ENCODE assay signal across 16 mouse cellular contexts in the genomic region with DNA sequence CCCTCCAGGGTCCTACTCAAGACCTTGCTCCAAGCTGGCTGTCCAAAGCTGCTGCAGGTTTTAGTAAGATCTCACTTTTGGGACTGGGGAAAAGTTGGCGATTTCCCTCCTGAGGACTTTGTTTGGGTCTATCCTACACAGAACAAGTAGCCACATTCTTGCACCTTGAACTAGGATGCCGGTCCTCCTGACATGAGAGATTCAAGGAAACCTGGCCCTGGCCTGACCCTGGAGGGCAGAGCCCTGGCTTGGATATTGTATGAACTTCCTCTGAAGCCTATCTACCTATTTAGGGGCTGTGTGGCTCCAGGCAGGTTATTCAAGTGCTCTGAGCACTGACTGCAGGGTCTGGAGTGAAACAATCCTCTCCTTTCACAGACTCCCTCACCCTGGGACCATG.
A peak's percentile ranks its signal among the peaks of the same experiment; 100 is the strongest.
DNase-seq lines count a peak whose midpoint lies in the region; ATAC-seq and TF ChIP-seq lines count a peak whose summit lies in the region.
"Had no signal": no experiment of that assay in that cellular context is flagged by ENCODE, and none has a peak within 500 bp of the region (broad histone marks: within the 10 kb centered on the region; RNA-seq: fewer than 3 reads in every experiment).

No protein-coding gene starts in this region.

- H3K4me3 ChIP-seq in heart, embryonic 13.5 days = no peak overlapping the region
- no peak overlapping the region for H3K4me3 ChIP-seq in kidney, adult 2 months (ENCODE audit: insufficient read depth, low read depth, low read length)
- H3K4me3 ChIP-seq in brown adipose tissue, adult 24 weeks (ENCODE audit: insufficient read depth, low read depth, low read length) = no peak overlapping the region
- H3K4me3 ChIP-seq in embryonic fibroblast, embryonic 13.5 days (ENCODE audit: insufficient read depth, low read length) = no peak overlapping the region
- H3K4me3 ChIP-seq: hindbrain, embryonic 12.5 days; hindbrain, embryonic 15.5 days had no signal

- TF ChIP-seq POLR2A in kidney, adult 2 months (IDR thresholded peaks at IDR 0.05; ENCODE audit: low read depth, low read length) = no peak
- TF ChIP-seq POLR2A in embryonic fibroblast, embryonic 13.5 days (IDR thresholded peaks at IDR 0.05; ENCODE audit: low read depth, low read length) = no peak

- ATAC-seq in heart, embryonic 13.5 days (ENCODE audit: extremely low read depth, insufficient number of reproducible peaks, low FRiP score, low TSS enrichment) = no peak
- ATAC-seq: CD4-positive, CD25-positive, alpha-beta regulatory T cell, adult 4 months; forebrain, embryonic 14.5 days; forebrain, postnatal 0 days had no signal

- 81% methylated on average over 2 of the region's 2 CpGs for WGBS in heart, embryonic 13.5 days
- WGBS in kidney, adult 2 months = 48% methylated on average over 2 of the region's 2 CpGs

- peaks cover 8% of the 10 kb centered on the region for H3K36me3 ChIP-seq in heart, embryonic 13.5 days
- H3K36me3 ChIP-seq in kidney, adult 2 months (ENCODE audit: control insufficient read depth, insufficient read depth, low read length) = no peaks in the 10 kb centered on the region
- H3K36me3 ChIP-seq: hindbrain, embryonic 12.5 days; hindbrain, embryonic 15.5 days had no signal

- no peaks in the 10 kb centered on the region for H3K27me3 ChIP-seq in heart, embryonic 13.5 days (replicated peaks)
- H3K27me3 ChIP-seq in kidney, adult 2 months (replicated peaks; ENCODE audit: control insufficient read depth, insufficient read depth, low read length) = no peaks in the 10 kb centered on the region
- H3K27me3 ChIP-seq: hindbrain, embryonic 12.5 days; hindbrain, embryonic 15.5 days had no signal

- H3K4me2 ChIP-seq in heart, embryonic 13.5 days = no peak overlapping the region
- H3K4me2 ChIP-seq: hindbrain, embryonic 12.5 days; hindbrain, embryonic 15.5 days had no signal

- 0 out of 2 replicates have a peak overlapping the region, but pooled peaks have one; percentile 93 for H3K27ac ChIP-seq in heart, embryonic 13.5 days (replicated peaks)
- H3K27ac ChIP-seq in kidney, adult 2 months (ENCODE audit: insufficient read depth, low read depth, low read length) = peak overlapping the region; percentile 70
- peak overlapping the region; percentile 9; the same call in 1 of the 2 replicates for H3K27ac ChIP-seq in brown adipose tissue, adult 24 weeks (replicated peaks; ENCODE audit: low read depth, low read length)
- H3K27ac ChIP-seq in embryonic fibroblast, embryonic 13.5 days (ENCODE audit: insufficient read depth, low read length) = peak overlapping the region; percentile 4; the same call in 1 of the 2 replicates
- H3K27ac ChIP-seq: hindbrain, embryonic 12.5 days; hindbrain, embryonic 15.5 days had no signal

- no peak for TF ChIP-seq CTCF in kidney, adult 2 months (conservative IDR thresholded peaks at IDR 0.05; ENCODE audit: insufficient read depth, insufficient read length, low read depth, low read length)
- no peak for TF ChIP-seq CTCF in embryonic fibroblast, embryonic 13.5 days (IDR thresholded peaks at IDR 0.05; ENCODE audit: borderline replicate concordance, insufficient read depth, low read length)

- H3K9me3 ChIP-seq in heart, embryonic 13.5 days = no peaks in the 10 kb centered on the region
- H3K9me3 ChIP-seq: hindbrain, embryonic 12.5 days; hindbrain, embryonic 15.5 days had no signal

- DNase-seq in heart, adult 11 months = no peak
- DNase-seq in kidney, adult 2 months = peak; percentile 76
- DNase-seq in kidney, postnatal 10 days = no peak
- DNase-seq: cerebellum, adult 8-10 months; cerebellum, postnatal 10 days; cerebellum, postnatal 36 days; forebrain, postnatal 0 days; gastrocnemius, postnatal 10 days; gastrocnemius, postnatal 36 days had no signal

- H3K9ac ChIP-seq in heart, embryonic 13.5 days = no peak overlapping the region
- H3K9ac ChIP-seq: forebrain, postnatal 0 days; hindbrain, embryonic 12.5 days; hindbrain, embryonic 15.5 days had no signal

- H3K4me1 ChIP-seq in heart, embryonic 13.5 days = peaks cover 97% of the 10 kb centered on the region
- H3K4me1 ChIP-seq in kidney, adult 2 months (ENCODE audit: control insufficient read depth, insufficient read depth, low read length) = peaks cover 73% of the 10 kb centered on the region
- H3K4me1 ChIP-seq in brown adipose tissue, adult 24 weeks (ENCODE audit: control insufficient read depth, insufficient read depth, insufficient read length, low read length) = peaks cover 59% of the 10 kb centered on the region
- peaks cover 31% of the 10 kb centered on the region for H3K4me1 ChIP-seq in embryonic fibroblast, embryonic 13.5 days (ENCODE audit: control insufficient read depth, insufficient read depth, low read length)

Comparison
In these comparisons a context has a peak if more than half of its experiments do, and no peak if none do; other contexts are left out.
1. H3K27ac ChIP-seq: peak in every context shown above with its lines; median percentile 93 in heart, embryonic 13.5 days; 70 in kidney, adult 2 months; 9 in brown adipose tissue, adult 24 weeks; 4 in embryonic fibroblast, embryonic 13.5 days.